Mouse (Mus musculus): ENCODE results near the gene Gm15517. TPM values are rescaled to one million over a fixed set of nuclear protein-coding genes. Genes with fewer than 3 reads are reported as not detected.
A peak's percentile ranks its signal among the peaks of the same experiment; 100 is the strongest.
"Not testable (repeated sequence)": the region's sequence is repeated elsewhere in the genome, so short reads cannot be mapped to it uniquely, and the experiment has no call there.

The Gm15517 gene
- polyA plus RNA-seq, 1 experiment from 2014 or later, result not detected

- Histone ChIP-seq H3K9ac (replicated peaks) (peak overlapping the region; percentile 92), H3K27ac (no peak overlapping the region), H3K4me3 (replicated peaks) (peak overlapping the region; percentile 90), H3K4me2 (replicated peaks) (peak overlapping the region; percentile 82), H3K36me3 (peaks cover 47% of the 10 kb centered on the region), H3K4me1 (replicated peaks) (peaks cover 48% of the 10 kb centered on the region), H3K27me3 (no peaks in the 10 kb centered on the region), H3K9me3 (no peaks in the 10 kb centered on the region)
- no peak for ATAC-seq
- WGBS, result 97% methylated on average over 2 of the region's 2 CpGs
These were observed 13.3 kb upstream of the Gm15517 start for GRCm38 (mm10) chr7:44247971-44248370.

GRCm38 (mm10) chr7:44249248-44249647 lies 12.0 kb upstream of the Gm15517 start:
- no peak for ATAC-seq
- Histone ChIP-seq H3K4me1 (replicated peaks) (peaks cover 50% of the 10 kb centered on the region), H3K27me3 (no peaks in the 10 kb centered on the region), H3K4me2 (replicated peaks) (no peak overlapping the region), H3K36me3 (peaks cover 59% of the 10 kb centered on the region), H3K9ac (replicated peaks) (no peak overlapping the region), H3K9me3 (no peaks in the 10 kb centered on the region), H3K4me3 (replicated peaks) (no peak overlapping the region), H3K27ac (no peak overlapping the region)
- WGBS, result 97% methylated on average over 4 of the region's 4 CpGs

DNA sequence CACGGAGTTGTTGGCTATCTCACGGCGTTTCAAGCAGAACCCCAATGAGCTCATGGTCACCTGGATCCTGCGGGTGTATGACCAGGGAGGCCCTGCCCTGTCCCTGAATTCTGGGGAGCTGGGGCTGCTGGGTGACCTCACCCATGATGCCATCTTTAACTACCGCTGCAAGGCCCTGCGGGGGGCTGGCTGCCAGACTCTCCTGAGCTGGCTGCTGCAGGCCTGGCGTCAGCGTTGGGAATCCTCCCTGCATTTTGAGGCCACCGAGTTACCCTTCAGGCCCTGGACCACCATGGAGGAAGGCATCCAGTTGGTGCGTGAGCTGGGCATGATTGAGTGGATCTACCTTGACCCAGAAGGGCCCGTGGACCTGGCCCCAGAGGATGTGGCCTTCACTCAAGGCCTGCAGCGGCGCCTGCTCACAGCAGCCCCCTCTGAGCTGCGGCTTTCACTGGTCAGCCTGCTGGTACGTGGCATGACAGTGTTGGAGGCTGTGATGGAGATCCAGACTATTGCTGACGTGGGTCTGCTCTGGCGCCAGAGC lies 10.4 kb upstream of the Gm15517 start:
- not testable (repeated sequence) for H3K9ac ChIP-seq (replicated peaks); H3K4me3 ChIP-seq (replicated peaks); H3K9me3 ChIP-seq; H3K27me3 ChIP-seq; H3K27ac ChIP-seq; H3K4me2 ChIP-seq (replicated peaks); ATAC-seq
- peaks cover 42% of the 10 kb centered on the region for H3K4me1 ChIP-seq (replicated peaks)
- 93% methylated on average over 17 of the region's 17 CpGs for WGBS
- H3K36me3 ChIP-seq, result peaks cover 70% of the 10 kb centered on the region

DNA sequence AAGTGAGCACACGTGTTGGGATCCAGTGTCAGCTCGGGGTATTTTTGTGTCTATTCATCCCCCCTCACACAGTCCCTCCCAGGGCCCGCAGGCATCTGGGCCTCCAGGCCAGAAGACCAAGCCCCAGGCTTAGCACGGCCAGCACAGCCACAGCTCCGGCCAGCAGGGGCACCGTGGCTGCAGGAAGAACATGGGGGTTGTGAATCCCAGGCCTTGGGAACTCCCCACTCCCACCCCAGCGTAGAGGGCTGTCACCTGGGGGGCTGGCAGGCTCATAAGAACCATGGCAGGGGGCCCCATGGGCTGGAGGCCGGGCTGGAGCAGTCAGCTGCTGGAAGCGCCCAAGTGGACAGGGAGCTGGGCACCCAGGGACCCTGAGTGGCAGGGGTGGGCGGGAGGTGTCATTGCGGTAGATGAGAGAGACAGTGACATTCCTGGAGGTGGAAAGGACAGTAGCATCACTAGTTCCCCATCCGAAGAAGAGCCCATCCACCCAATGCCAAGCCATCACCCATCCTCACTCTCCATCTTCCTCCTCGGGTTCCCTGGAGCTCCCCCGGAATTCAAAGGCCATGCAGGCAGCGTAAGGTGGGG lies 8.1 kb upstream of the Gm15517 start:
- no peaks in the 10 kb centered on the region for H3K9me3 ChIP-seq
- peak overlapping the region; percentile 14; the same call in 1 of the 2 replicates for H3K27ac ChIP-seq
- no peak for ATAC-seq
- no peak overlapping the region for H3K4me3 ChIP-seq (replicated peaks)
- H3K36me3 ChIP-seq, result peaks cover 67% of the 10 kb centered on the region
- H3K4me1 ChIP-seq (replicated peaks), result peaks cover 33% of the 10 kb centered on the region
- no peak overlapping the region for H3K4me2 ChIP-seq (replicated peaks)
- no peaks in the 10 kb centered on the region for H3K27me3 ChIP-seq
- 0 out of 2 replicates have a peak overlapping the region, but pooled peaks have one; percentile 42 for H3K9ac ChIP-seq (replicated peaks)
- WGBS, result 70% methylated on average over 15 of the region's 15 CpGs

- no peaks in the 10 kb centered on the region for H3K9me3 ChIP-seq
- no peak overlapping the region for H3K4me3 ChIP-seq (replicated peaks)
- H3K27ac ChIP-seq, result no peak overlapping the region
- no peak overlapping the region for H3K9ac ChIP-seq (replicated peaks)
- peaks cover 16% of the 10 kb centered on the region; the same call in 1 of the 2 replicates for H3K4me1 ChIP-seq (replicated peaks)
- no peak overlapping the region for H3K4me2 ChIP-seq (replicated peaks)
- 87% methylated on average over 6 of the region's 6 CpGs for WGBS
- ATAC-seq, result no peak
- peaks cover 50% of the 10 kb centered on the region for H3K36me3 ChIP-seq
- H3K27me3 ChIP-seq, result no peaks in the 10 kb centered on the region
These were observed 6.3 kb upstream of the Gm15517 start for GRCm38 (mm10) chr7:44254930-44255329.

- Histone ChIP-seq H3K36me3 (peaks cover 30% of the 10 kb centered on the region), H3K4me3 (replicated peaks) (no peak within 1 kb of the TSS), H3K4me2 (replicated peaks) (no peak within 1 kb of the TSS), H3K27ac (no peak within 1 kb of the TSS), H3K9me3 (no peaks in the 10 kb centered on the region), H3K4me1 (replicated peaks) (0 out of 2 replicates have a peak, but pooled peaks cover 8% of the 10 kb centered on the region), H3K27me3 (peaks cover 10% of the 10 kb centered on the region; the same call in 1 of the 2 replicates), H3K9ac (replicated peaks) (no peak within 1 kb of the TSS)
- no peak for ATAC-seq
- WGBS, result 80% methylated on average over 4 of the region's 4 CpGs
These were observed 4.0 kb upstream of the Gm15517 start, which contains the start of gene Acp4 for GRCm38 (mm10) chr7:44257278-44257677. TSS of gene Acp4 (minus strand) at chr7:44257378.

DNA sequence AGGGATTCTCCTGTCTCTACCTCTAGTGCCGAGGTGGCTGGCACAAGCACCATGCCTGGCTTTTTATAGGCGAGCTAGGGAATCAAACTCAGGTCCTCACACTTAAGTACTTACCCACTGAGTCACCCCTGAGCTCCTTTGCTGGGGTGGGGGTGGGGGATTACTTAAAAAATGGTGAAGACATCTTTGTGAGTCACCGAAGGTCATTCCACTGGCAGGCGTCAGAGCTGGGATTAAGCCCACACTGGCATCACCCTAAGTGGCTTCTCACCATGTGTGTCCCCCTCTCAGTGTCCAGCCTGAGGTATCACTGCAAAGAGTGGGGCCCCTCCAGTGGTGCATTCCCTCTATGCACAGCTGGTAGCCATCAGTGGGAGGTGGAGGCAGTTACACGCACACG lies 837 bp upstream of the Gm15517 start:
- ATAC-seq, result no peak
- H3K4me2 ChIP-seq (replicated peaks), result no peak overlapping the region
- H3K4me1 ChIP-seq (replicated peaks), result peaks cover 7% of the 10 kb centered on the region
- H3K9ac ChIP-seq (replicated peaks), result no peak overlapping the region
- peaks cover 15% of the 10 kb centered on the region; the same call in 1 of the 2 replicates for H3K27me3 ChIP-seq
- H3K9me3 ChIP-seq, result no peaks in the 10 kb centered on the region
- no peak overlapping the region for H3K4me3 ChIP-seq (replicated peaks)
- H3K36me3 ChIP-seq, result no peaks in the 10 kb centered on the region
- H3K27ac ChIP-seq, result no peak overlapping the region
- WGBS, result 73% methylated on average over 6 of the region's 6 CpGs

GRCm38 (mm10) chr7:44262791-44263643 lies 1.8 kb downstream of the Gm15517 start:
- H3K36me3 ChIP-seq, result no peaks in the 10 kb centered on the region
- peak overlapping the region; percentile 37 for H3K4me3 ChIP-seq (replicated peaks)
- H3K27ac ChIP-seq, result peak overlapping the region; percentile 58
- peak overlapping the region; percentile 64 for H3K4me2 ChIP-seq (replicated peaks)
- peaks cover 7% of the 10 kb centered on the region for H3K4me1 ChIP-seq (replicated peaks)
- peak overlapping the region; percentile 67 for H3K9ac ChIP-seq (replicated peaks)
- peaks cover 15% of the 10 kb centered on the region for H3K27me3 ChIP-seq
- peak; percentile 89 for ATAC-seq
- 1% methylated on average over 34 of the region's 34 CpGs for WGBS
- H3K9me3 ChIP-seq, result no peaks in the 10 kb centered on the region

- no peak for ATAC-seq
- Histone ChIP-seq H3K27ac (no peak overlapping the region), H3K27me3 (peaks cover 18% of the 10 kb centered on the region), H3K4me1 (replicated peaks) (peaks cover 4% of the 10 kb centered on the region), H3K36me3 (no peaks in the 10 kb centered on the region), H3K4me2 (replicated peaks) (no peak overlapping the region), H3K9ac (replicated peaks) (no peak overlapping the region), H3K4me3 (replicated peaks) (no peak overlapping the region), H3K9me3 (no peaks in the 10 kb centered on the region)
- 85% methylated on average over 11 of the region's 11 CpGs for WGBS
These were observed 6.9 kb downstream of the Gm15517 start for GRCm38 (mm10) chr7:44268117-44268516.

GRCm38 (mm10) chr7:44269397-44269796 lies 8.2 kb downstream of the Gm15517 start:
- 96% methylated on average over 2 of the region's 2 CpGs for WGBS
- H3K4me2 ChIP-seq (replicated peaks), result no peak overlapping the region
- no peaks in the 10 kb centered on the region for H3K36me3 ChIP-seq
- H3K9ac ChIP-seq (replicated peaks), result no peak overlapping the region
- peaks cover 23% of the 10 kb centered on the region for H3K27me3 ChIP-seq
- no peaks in the 10 kb centered on the region for H3K9me3 ChIP-seq
- no peaks in the 10 kb centered on the region for H3K4me1 ChIP-seq (replicated peaks)
- no peak for ATAC-seq
- no peak overlapping the region for H3K27ac ChIP-seq
- H3K4me3 ChIP-seq (replicated peaks), result no peak overlapping the region

DNA sequence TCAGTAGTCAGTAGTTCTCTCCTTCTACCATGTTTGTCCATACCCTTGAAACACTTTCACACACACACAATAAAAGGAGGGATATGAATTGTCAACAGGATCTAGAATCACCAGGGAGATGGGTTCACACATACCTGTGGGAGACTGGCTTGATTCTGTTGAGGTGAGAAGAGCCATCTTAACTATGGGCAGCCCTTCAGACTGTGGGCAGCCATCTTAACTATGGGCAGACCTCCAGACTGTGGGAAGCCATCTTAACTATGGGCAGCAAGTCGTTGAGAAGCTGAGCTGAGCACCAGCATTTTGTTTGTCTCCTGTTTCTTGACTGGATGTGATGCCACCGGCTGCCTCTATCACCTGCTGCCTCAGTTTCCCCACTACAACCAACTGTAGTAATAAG lies 10.1 kb downstream of the Gm15517 start:
- Histone ChIP-seq H3K27ac (no peak overlapping the region), H3K27me3 (peaks cover 21% of the 10 kb centered on the region), H3K9me3 (no peaks in the 10 kb centered on the region), H3K4me1 (replicated peaks) (no peaks in the 10 kb centered on the region), H3K9ac (replicated peaks) (no peak overlapping the region), H3K4me3 (replicated peaks) (no peak overlapping the region), H3K4me2 (replicated peaks) (no peak overlapping the region), H3K36me3 (no peaks in the 10 kb centered on the region)
- WGBS, result 71% methylated on average over 2 of the region's 2 CpGs
- 0 out of 2 replicates have a peak, but pooled peaks have one; percentile 53 for ATAC-seq

DNA sequence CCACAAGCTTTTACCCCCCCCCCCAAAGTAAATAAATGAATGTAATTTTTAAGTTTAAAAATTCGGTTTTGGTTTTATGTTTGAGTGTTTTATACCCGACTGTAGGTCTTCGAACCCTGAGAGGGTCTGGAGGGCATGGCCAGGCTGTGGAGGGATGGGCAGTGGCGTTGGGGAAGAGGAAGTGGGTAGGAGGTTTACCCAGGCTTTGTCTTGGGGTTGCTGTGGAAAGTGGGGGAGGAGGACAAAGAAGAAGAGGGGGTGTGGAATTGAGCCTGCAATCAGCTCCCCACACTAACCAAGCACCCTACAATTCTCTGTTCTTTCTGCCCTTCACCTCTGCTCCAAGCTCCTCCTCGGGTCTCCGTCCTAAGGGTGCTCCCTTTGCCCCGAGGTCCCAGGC lies 11.3 kb downstream of the Gm15517 start:
- no peak overlapping the region for H3K4me2 ChIP-seq (replicated peaks)

More for the DNA sequence above, 11.3 kb downstream of the Gm15517 start:
- H3K36me3 ChIP-seq, result no peaks in the 10 kb centered on the region
- WGBS, result 85% methylated on average over 7 of the region's 7 CpGs
- no peak overlapping the region for H3K9ac ChIP-seq (replicated peaks)
- H3K4me3 ChIP-seq (replicated peaks), result no peak overlapping the region
- H3K9me3 ChIP-seq, result no peaks in the 10 kb centered on the region
- H3K27me3 ChIP-seq, result peaks cover 21% of the 10 kb centered on the region
- H3K4me1 ChIP-seq (replicated peaks), result no peaks in the 10 kb centered on the region
- H3K27ac ChIP-seq, result no peak overlapping the region
- ATAC-seq, result no peak
